Mouse (Mus musculus): ENCODE measurements at regions not wholly inside any gene's neighbourhood (a gene's known extent, or its start where the extent isn't known, plus 50 kb on each side); places are given as distances from the start of the nearest gene placed in this dataset.
"Not testable (repeated sequence)": the region's sequence is repeated elsewhere in the genome, so short reads cannot be mapped to it uniquely, and the experiment has no call there.

DNA sequence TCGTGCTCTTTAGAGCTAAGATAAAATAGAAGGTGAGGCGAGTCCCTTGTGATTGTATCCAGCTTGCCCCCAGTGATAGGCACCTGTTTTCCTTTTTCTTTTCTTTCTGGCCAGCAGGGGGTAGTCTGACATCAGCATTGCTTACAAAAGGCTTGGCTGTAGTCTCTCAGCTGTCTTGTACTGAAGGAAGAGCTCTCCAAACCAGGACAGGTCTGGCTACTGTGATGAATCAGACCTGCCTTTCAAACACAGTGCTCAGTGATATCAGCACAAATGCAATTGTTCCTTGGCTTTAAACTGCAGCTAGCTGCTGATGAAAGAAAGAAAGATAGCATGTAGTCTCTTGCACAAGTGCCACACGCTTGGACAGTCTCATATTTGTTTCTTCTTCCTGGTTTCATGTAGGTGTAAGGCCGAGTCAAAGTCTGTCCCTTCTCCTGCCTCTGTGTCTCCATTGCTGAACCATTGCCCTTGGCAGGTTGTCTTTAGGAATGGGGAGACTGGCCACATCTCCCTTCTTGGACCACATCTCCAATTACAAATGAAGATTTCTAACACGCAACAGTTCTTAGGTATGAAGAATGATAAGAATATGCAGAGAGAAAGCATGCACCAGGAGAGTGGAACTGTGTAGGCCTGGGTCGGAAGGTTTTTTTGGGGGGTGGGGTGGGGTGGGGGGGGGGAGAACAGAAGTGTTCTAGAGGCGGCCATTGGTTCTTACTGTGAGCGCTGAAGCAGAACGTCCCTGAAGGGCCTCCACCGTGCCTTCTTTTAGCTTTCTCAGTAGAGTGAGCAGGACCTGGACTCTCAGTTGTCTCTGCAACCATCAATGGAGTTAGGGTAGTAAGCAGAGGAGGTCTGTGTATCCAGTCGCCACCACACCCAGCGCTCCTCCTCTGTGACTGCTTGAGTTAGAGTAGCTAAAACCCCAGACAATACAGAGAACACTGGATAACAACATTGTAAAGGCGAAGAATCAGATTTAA, 200.9 kb downstream of the Faxc start:
- DNase-seq (ENCODE audit: low spot score) = peak; percentile 52

DNA sequence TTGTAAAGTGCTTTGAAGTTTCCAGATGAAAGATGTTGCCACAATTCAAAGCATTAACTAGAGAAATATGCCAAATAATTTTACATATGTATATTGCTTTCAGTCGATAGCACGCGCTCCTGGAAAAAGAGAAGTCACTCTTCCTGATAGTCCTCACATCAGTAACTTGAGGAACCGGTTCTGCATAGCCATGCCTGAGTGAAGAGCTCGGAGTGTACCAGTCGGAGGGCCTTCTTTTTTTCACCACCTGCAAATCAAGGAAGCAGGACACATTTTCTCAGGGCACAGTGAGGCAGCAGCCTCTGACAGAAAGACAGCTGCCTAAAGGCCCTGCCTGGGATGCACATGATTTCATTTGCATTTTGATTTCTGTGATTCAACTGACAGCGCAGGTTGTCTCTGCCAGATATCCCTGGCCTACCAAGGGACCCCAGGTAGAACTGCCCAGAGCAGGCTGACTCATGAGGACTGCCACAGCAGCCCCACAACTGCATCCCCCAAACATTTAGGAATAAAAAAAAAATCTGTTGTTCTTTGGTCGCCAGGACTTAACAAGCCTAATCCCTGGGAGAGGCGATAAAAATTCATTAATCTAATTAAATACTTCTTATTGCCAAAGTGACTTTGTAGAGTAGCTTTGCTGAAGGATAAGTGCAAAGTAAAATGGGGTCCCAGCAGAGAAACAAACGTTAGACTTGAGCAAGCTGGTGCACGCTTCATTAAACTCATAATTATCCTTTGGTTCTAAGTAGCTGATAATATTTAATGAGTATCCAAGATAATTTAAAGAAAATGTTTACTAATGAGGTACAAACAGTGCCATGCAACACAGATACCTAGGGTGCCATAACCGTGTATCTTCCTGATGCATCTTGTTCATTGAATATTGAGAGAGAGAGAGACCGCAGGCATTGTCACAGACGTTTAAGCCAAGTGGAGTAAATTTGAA, 202.7 kb downstream of the Faxc start:
- no peak for DNase-seq (ENCODE audit: low spot score)

DNA sequence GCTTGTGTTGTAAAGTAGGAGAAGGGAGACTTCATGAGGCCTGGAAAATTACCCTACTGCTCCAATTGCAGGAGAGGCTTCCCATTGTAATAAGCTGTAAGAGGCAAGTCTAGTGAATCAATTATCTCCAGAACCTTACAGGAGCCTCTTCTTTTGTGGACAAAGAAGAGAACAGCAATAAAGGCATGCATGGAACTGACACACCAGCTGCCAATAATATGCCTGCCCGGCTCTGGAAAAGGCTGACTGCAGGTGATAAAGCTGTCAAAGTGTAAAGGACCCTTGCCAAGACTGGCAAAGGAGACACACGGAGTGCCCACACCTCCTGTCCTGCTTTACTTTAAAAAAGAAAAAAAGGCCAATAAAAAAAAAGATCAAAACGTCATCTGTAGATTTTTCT, 209.0 kb downstream of the Faxc start:
- no peak for DNase-seq (ENCODE audit: low spot score)

DNA sequence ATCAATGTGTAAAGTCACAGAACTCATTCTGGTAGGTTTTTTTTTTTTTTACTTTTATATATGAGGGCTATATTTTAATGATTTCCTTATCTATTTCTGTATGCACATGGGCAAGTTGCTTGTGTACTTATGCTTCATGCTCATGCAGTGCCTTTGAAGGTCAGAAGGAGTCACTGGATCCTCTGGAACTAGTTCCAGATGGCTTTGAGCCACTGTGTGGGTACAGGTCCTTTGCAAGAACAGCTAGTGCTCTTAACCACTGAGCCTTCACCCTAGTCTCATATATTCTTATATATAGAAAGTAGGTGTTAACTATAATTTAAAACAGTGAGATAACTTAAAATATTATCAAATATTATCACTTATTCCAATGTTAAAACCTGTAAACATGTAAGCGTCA, 212.4 kb downstream of the Faxc start:
- DNase-seq (ENCODE audit: low spot score) = no peak

DNA sequence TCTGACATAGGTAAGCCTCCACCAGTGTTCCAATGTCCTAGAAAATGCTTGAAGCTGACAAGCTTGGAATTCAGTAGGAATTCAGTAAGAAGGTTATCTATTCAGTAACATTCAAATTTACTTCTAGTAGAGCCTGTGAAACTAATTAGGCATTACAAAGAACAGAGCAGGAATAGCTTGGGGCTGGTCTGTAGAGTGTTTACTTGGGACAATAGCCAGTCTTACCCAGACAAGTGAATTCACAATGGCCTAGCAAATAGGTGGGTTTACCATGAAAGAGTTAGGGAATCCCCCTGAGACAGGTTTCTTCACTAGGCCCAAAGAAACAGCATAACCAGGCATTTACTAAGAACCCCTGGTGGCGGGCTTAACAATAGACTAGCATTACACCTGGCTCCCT, 212.5 kb upstream of the Fbxl4 start:
- DNase-seq (ENCODE audit: low spot score) = not testable (repeated sequence)

DNA sequence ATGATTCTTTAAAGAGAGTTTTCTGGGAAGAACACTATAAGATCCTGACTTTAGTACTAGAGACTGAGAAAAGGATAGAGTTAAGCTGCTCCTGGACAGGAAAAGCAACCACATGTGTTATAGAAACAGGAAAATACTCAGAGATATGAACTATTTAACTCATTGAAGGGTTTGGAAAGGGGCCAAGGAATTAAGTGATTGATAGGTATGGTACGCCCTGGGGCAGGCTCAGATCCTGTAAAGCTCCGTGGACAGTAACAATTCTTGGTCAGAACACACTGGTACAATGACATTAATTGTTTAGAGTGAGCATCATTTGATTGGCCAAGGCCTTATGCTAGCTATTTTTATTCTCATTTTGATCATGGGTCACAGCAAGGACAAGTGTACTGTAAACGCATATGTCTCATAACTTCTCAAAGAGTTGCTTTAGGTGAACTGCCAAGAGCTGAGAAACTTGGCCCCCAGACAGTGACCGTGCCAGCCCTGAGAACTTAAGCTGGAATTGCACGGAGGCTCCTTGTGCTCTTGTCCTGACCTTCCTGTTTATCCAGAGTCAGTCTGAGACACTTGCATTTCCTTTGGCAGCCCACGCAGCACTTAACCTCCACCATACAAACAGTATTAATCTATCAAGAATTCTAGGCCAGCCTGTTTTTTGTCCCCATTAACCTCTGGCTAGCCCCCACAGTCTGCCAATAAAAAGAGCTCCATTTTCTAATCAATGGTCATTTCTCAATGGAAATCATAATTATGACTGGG, 210.5 kb upstream of the Fbxl4 start:
- DNase-seq (ENCODE audit: low spot score) = no peak

DNA sequence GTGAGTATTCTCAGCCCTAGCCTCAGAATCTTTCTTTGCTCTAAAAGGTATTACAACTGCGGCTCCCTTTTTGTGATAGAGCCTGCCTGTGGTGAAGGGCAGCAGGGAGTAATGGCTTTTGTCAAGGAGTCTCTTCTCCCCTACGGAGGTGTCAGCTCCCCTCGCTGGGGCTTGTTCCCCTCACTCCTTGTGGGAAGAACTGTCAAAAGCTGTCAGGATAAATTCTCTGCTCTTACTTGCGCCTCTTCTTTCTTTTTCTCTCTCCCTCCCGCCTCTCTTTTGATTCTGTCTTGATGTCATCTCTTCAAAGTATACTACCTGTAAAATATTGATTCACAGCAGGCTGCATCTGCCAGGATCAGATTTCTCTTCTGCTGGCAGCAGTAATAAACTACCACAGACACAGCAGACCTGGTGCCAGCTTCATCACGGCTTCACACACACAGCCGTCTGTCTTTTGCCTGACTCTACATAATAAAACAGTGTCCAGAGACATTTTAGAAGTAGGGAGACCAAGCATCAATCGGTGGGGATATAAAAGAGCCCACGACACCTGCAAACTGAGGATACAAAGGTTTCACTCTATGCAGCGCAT, 205.3 kb upstream of the Fbxl4 start:
- no peak for DNase-seq (ENCODE audit: low spot score)

DNA sequence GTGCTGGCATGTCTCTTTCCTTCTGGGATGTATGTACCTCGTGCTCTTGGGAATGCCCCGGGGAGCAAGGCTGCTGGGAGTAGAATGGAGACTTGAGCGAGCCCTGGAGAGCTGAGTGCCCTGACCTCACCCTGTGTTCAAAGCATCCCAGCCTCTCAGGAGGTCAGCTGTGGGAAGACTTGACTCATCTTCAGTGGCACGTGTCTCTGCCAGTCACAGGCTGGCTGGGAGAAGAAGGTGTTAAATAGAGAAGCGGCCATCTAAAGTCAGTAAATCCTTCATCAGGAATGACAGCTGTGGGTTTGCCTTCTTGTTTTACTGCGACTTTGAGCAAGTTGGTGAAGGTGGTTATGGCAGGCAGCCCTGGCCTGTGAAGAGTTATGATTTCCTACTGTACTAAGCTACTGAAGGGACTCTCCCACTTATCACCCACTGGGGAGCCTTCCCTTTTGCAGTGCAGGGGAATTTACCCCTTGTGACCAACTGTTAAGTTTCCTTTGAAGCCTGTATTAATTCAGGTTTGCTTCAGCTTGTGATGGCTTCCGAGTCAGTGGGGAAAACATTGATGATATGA, 204.3 kb upstream of the Fbxl4 start:
- no peak for DNase-seq (ENCODE audit: low spot score)

DNA sequence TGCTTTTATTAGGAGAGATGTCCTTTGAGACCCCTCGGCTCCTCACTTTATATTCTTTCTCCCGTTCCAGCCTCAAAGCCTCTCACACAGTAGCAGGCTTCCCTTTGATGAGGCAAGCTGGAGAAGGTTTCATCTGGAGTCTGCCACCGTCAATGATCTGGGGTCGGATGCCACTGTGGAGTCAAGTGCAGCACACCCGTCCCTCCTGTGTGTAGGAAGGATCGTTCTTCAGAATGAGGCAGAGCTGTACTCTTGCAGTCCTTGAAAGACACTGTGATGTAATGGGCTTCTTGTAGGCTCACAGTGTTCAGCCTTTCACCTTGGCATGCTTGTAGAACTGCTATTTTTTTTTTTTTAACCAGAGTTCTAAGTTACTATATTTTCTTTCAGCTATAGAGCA, 203.7 kb upstream of the Fbxl4 start:
- DNase-seq (ENCODE audit: low spot score) = no peak

DNA sequence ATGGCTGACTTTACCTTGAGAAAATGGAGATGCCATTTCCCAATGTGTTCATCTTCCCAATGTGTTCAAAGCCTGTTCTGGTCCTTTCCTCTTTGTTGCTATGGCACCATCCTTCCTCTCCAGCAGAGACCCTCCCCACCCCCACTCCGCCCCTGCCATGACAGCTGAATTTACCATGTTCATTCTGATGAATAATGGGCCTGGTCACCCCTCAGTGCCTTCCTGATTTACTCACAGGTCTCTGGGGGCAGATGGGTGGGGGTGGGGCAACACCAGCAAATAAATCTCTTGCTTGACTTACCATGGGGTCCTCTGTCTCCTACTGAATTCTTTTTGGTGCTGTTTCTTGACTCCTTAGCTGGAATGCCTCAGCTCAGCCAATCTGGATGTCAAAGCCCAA, 170.9 kb upstream of the Fbxl4 start:
- no peak for DNase-seq (ENCODE audit: low spot score)

DNA sequence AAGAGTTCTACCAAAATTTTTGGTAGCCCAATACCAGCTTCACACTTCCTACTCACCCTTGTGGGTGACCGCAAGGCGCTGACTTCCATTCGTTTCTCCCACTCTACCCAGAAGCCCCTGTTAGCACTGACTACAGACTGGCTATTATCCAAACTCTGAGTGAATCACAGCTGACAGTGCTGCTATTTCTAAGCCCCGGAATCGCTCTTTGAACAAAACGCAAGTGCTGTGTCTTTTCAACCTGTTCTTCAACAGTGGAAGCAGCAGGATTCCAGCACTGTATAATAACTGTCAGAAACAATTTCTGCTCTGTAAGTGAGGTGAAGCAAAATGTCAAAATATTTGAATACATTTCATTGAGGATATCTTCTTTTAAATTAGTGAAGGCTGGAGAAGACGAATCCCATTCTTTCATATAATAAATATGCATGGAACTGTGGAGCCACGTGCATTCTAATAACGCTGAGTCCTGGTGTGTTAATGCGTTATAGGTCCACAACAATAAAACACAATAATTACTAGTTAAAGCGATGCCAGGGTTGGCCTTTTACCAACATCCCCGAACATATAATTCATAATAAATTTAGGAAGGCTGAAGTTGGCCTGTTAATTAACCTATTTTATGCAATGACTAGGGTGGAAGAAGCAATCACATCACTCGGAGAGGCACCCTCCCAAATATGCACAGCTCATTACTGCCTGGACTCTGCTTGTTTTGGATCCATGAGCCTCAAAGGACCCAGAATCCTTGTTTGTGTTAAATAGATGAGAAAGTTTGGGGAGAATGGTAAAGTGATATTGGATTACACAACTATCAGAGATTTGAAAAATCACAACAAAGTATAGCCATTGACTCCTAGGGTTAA, 169.0 kb upstream of the Fbxl4 start:
- DNase-seq (ENCODE audit: low spot score) = peak; percentile 35

DNA sequence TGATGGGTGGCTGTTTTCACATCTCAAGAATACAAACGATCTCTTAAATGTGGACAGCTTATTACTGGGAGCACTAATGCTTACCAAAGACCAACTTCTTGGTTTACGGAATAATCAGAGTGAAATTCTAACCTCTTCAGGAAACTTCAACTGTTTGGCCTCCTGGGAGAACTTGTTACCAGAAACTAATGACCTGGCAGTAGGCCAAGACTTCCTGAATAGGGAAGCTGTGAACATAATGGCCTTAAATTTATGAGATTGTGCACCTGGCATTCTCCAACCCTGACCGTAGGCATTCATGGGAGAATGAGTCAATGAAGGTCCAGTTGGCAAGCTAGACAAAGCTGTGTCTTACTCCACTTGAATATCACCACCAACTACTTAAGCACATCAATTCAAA, 160.8 kb upstream of the Fbxl4 start:
- no peak for DNase-seq (ENCODE audit: low spot score)

DNA sequence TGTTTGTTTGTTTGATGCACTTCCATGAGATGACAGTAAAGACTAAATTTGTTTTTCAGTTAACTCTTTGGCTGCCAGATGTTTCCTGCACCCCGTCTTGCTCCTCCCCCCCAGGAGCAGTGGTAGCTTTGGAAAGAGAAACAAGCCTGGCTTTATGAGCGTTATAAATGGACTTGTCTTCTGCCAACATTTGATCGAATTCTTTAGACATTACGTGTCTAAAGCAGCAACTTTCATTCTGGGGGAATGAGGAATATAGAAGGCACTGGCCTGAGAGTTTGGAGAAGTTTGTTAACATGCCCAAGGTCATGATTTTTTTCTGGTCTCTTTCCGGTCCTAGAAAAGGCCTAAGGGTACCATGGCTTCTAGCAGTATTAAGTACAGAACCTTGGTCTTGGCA, 148.8 kb upstream of the Fbxl4 start:
- no peak for DNase-seq (ENCODE audit: low spot score)

DNA sequence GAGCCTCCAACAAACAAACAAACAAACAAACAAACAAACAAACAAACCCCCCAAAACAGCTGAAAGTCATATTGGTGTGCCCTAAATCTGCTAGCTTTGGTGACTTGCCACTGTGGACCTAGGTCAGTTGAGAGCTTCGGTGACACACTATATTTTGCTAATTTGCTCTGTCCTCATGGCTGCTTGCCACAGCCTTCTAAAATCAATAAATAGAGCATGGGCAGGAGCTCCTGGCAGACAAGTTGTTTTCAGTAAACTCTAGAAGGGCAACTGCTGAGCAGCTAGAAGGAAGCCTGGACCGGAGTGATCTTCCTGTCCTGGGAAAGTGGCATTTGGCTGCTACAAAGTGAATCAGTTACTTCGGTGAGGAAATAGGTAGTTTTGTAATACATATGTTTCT, 119.7 kb upstream of the Fbxl4 start:
- no peak for DNase-seq (ENCODE audit: low spot score)

DNA sequence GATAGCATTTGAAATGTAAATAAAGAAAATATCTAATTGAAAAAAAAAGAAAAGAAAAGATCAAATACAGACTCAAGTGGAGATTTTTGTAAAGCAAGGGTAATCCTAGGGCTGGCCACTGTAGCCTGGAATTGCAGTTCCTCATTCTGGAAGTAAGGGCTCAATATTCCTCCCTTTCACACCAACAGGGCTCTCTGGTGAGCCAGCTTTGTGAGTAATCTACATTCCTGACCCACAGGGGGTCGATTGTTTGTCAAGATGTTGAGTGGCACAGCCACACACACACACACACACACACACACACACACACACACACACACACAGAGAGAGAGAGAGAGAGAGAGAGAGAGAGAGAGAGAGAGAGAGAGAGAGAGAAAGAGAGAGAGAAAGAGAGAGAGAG, 107.1 kb upstream of the Fbxl4 start:
- not testable (repeated sequence) for DNase-seq (ENCODE audit: low spot score)

DNA sequence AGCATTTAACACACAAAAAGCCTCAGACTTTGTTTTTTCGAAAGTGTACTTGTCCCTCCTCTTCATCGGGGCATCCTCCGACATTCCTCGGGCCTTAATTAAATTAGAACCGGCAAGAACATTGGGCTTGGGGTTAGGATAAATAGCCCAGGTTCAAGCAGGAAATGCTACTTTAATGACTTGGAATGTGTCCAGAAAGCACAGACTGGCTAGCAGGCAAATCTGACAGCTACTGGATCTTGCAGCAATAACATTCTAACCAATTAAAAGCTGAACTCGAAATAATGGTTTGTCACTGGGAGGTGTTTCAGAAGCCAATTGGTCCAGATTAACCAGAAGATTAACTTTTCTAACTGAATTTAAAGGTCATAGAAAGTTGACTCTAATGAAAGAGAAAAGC, 93.4 kb upstream of the Fbxl4 start:
- DNase-seq (ENCODE audit: low spot score) = no peak

DNA sequence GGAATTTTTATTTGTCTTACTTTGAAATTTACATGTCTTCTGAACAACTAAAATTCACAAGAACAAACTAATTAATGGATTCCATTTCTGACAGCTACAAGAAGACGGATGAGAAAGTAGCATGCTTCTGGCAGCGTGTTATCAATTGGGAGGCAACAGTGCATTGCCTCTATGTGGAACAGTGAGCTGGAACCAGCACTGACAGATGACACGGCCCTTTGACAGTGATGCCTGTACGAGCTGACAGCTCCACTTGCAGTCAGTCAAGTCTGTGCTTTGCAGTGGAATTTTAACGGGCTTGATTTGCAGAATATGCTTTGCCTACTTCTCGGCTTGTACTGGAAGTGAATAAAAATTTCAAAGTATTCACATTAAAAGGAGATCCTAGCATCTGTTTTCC, 88.3 kb upstream of the Fbxl4 start:
- no peak for DNase-seq (ENCODE audit: low spot score)

DNA sequence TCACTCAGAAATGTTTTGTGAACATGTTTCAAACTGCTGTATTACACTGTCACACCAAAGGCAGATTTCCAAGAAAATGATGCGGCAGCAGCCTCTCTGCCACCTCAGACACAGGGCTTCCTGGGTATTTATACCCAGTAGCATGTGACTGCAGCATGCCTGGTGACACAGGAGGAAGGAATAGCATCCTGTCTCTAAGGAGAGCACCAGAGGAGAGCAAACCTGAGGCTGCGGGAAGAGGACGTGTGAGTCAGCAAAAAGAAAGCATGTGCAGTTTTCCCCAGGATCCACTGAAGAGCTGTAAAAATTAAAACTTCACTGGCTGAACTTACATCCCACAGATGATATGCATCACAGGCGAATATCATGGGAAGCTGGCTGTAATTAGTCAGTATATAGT, 83.2 kb upstream of the Fbxl4 start:
- no peak for DNase-seq (ENCODE audit: low spot score)

DNA sequence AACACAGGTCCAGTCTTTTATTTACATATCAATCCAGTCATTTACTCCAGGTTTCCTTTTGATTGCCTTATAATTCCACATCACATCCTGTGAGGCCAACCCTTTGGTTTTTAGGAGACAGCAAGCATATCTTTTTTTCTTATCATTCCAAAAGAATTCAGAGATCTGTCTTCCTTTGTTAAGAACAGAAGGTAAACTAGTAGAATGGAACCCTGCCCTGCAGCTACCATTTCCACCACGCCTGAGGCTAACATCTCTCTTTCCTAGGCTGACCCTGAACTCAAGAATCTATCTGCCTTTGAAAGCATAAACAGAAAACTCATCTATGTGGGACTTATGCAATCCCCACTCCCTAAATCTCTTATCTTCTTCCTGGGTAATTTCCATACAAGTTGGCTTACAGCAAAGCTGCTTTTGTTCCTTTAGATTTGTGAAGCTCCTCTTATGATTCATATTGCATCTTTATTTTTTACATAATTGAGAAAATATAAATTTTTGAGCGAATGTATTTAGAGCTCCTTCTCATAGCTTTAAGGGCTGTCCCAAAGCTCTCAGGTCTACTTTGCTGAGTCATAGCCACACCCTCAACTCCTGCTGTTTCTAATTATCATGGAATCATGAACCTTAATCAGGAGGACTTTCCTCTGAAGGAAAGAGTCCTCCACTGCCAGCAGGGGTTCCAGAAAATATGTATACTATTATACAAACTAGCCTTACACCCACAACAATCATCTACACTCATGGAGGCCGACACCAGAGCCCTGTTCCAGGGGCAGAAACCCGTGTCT, 74.6 kb upstream of the Fbxl4 start:
- DNase-seq (ENCODE audit: low spot score) = no peak

DNA sequence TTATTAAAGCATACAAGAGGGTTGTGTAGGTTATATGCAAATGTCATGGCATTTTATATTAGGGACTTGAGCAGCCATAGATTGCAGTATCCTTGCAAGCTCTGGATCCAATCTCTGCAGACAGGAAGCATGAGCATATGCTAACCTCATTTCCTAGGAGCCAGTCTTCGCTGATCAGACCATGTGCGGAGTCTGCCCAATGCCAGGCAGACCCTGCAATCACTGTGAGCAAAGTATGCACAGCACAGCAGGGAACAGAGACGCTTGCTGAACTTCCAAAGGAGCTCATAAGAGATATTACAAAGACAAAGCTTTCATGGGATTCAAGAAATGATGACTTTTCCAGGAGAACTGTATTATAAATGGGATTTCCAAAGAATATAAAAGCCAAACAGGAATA, 65.2 kb upstream of the Fbxl4 start:
- no peak for DNase-seq (ENCODE audit: low spot score)
